Mouse (Mus musculus) right cerebral cortex, postnatal 36 days (tissue): ENCODE results near the gene Usp49.
"Not testable (repeated sequence)": the region's sequence is repeated elsewhere in the genome, so short reads cannot be mapped to it uniquely, and the experiment has no call there.

Source experiments
- DNase-seq, 2 experiments: peaks; one replicate each; pipeline ENCODE4 v3.0.0; 2022; ENCODE audit warnings: low spot score in 2 of 2, mixed read lengths in 1 of 2

Gene Usp49

GRCm38 (mm10) chr17:47646683-47647082, 16.2 kb downstream of the Usp49 start:
- DNase-seq: peak in 1 of 2 experiments; percentile 13

GRCm38 (mm10) chr17:47648966-47649365, 18.5 kb downstream of the Usp49 start:
- no peak for DNase-seq

- DNase-seq: no peak
These were observed 21.5 kb downstream of the Usp49 start for GRCm38 (mm10) chr17:47651953-47652352.

- DNase-seq: not testable (repeated sequence)
These were observed 23.9 kb downstream of the Usp49 start for GRCm38 (mm10) chr17:47654346-47654745.

GRCm38 (mm10) chr17:47655697-47656096, 25.2 kb downstream of the Usp49 start:
- no peak for DNase-seq

- no peak for DNase-seq
These were observed 27.4 kb downstream of the Usp49 start for GRCm38 (mm10) chr17:47657901-47658300.

- no peak for DNase-seq
These were observed 28.3 kb downstream of the Usp49 start for GRCm38 (mm10) chr17:47658741-47659243.

- no peak for DNase-seq
These were observed 32.7 kb downstream of the Usp49 start for GRCm38 (mm10) chr17:47663009-47663713.

GRCm38 (mm10) chr17:47664474-47664873, 34.0 kb downstream of the Usp49 start:
- DNase-seq: no peak

GRCm38 (mm10) chr17:47669166-47669565, 38.7 kb downstream of the Usp49 start:
- DNase-seq: no peak

GRCm38 (mm10) chr17:47671988-47672310, 41.5 kb downstream of the Usp49 start:
- DNase-seq: peak in 1 of 2 experiments; percentile 52

GRCm38 (mm10) chr17:47672311-47673111, 42.0 kb downstream of the Usp49 start:
- no peak for DNase-seq

- peak in 1 of 2 experiments; percentile 53 for DNase-seq
These were observed 46.1 kb downstream of the Usp49 start for GRCm38 (mm10) chr17:47676581-47676980.

GRCm38 (mm10) chr17:47678238-47678637, 47.7 kb downstream of the Usp49 start:
- DNase-seq: no peak

GRCm38 (mm10) chr17:47678702-47679101, 48.2 kb downstream of the Usp49 start:
- no peak for DNase-seq

- DNase-seq: no peak
These were observed 52.3 kb downstream of the Usp49 start for GRCm38 (mm10) chr17:47682836-47683235.

GRCm38 (mm10) chr17:47687409-47688343, 57.2 kb downstream of the Usp49 start:
- DNase-seq: peak; percentile 96 to 97

- no peak for DNase-seq
These were observed 57.8 kb downstream of the Usp49 start, which contains the start of gene Tomm6 for GRCm38 (mm10) chr17:47688344-47688607. Gene Tomm6 (minus strand): TSS chr17:47688386.

- DNase-seq: peak; percentile 68 to 75
These were observed 58.4 kb downstream of the Usp49 start, which contains the start of gene Frs3 for GRCm38 (mm10) chr17:47688608-47689575. Gene Frs3 (plus strand): TSS chr17:47689030.

GRCm38 (mm10) chr17:47689894-47690293, 59.4 kb downstream of the Usp49 start:
- DNase-seq: no peak

GRCm38 (mm10) chr17:47691650-47692049, 61.2 kb downstream of the Usp49 start:
- DNase-seq: no peak
